Mouse (Mus musculus) bone marrow macrophage, adult 2 months (primary cell): ENCODE data around the gene Neurl1a.

Experiments
- CTCF ChIP-seq: IDR thresholded peaks from 2 replicates; pipeline ENCODE4 v1.5.1; 2012; ENCODE audit warnings: low read depth, mild to moderate bottlenecking, low read length, moderate library complexity
- POLR2A ChIP-seq: IDR thresholded peaks from 2 replicates; pipeline ENCODE4 v1.6.1; 2012; ENCODE audit warnings: mild to moderate bottlenecking, low read depth, low read length, borderline replicate concordance

- TF ChIP-seq CTCF: no peak
- TF ChIP-seq POLR2A: no peak
Observed at GRCm38 (mm10) chr19:47186514-47187275, 8.1 kb downstream of the Neurl1a start.
